Mouse (Mus musculus) small intestine, adult 2 months (tissue): ENCODE results near the gene Vps45.

Experiments
- CTCF ChIP-seq: fragments of 200-500 bp; IDR thresholded peaks from 2 replicates; pipeline ENCODE4 v1.5.1; 2012; ENCODE audit warnings: low read depth, mild to moderate bottlenecking, control low read depth, inconsistent platforms, low read length, moderate library complexity, mixed read lengths; ENCODE audit not compliant: insufficient replicate concordance, insufficient read length; ENCODE audit errors: extremely low read depth
- POLR2A ChIP-seq: fragments of 200-500 bp; IDR thresholded peaks from 2 replicates; pipeline ENCODE4 v1.6.1; 2012; ENCODE audit warnings: low read depth, mild to moderate bottlenecking, control low read depth, inconsistent platforms, low read length, moderate library complexity

DNA sequence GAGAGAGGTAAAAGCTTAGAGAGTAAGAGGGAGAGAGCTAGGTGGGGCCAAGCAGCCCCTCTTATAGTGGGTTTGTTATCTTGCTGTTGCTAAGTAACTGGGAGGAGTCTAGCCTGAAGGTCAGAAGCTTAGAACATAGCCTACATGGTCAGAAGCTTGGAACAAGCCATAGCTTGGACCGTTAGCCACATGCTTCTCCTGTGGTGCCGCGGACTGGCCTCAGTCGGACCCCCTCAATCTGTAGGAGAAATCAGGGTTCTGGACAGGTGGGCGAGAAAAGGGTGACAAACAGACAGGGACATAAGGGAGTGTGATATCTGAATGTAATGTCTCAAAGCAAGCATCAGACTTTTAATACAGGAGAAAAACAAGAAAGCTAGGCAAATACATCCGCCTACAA lies 10.8 kb upstream of the Vps45 start:
- no peak for TF ChIP-seq POLR2A
- no peak for TF ChIP-seq CTCF
